Mouse (Mus musculus) cerebellum, postnatal 25 days (tissue): ENCODE results near the gene Atf7.

Source experiments
- DNase-seq, 2 experiments: peaks; one replicate each; pipeline ENCODE4 v3.0.0; 2021; ENCODE audit warnings: mixed read lengths in 2 of 2

The Atf7 gene

GRCm38 (mm10) chr15:102546677-102547427 is 78.4 kb downstream of the Atf7 start:
- peak; percentile 94 to 97 for DNase-seq

- peak; percentile 51 to 63 for DNase-seq
Measured at GRCm38 (mm10) chr15:102546246-102546645, 79.0 kb downstream of the Atf7 start.

- peak; percentile 90 to 92 for DNase-seq
Measured at GRCm38 (mm10) chr15:102544801-102545200, 80.5 kb downstream of the Atf7 start.

- peak in 1 of 2 experiments; percentile 32 for DNase-seq
Measured at GRCm38 (mm10) chr15:102533926-102534325, 91.3 kb downstream of the Atf7 start.

GRCm38 (mm10) chr15:102532106-102532900 is 93.0 kb downstream of the Atf7 start:
- DNase-seq: peak; percentile 55 to 67

- no peak for DNase-seq
Measured at GRCm38 (mm10) chr15:102531586-102531985, 93.7 kb downstream of the Atf7 start.

GRCm38 (mm10) chr15:102530566-102530965 is 94.7 kb downstream of the Atf7 start:
- DNase-seq: no peak

GRCm38 (mm10) chr15:102528396-102528795 is 96.9 kb downstream of the Atf7 start:
- DNase-seq: no peak

- peak in 1 of 2 experiments; percentile 59 for DNase-seq
Measured at GRCm38 (mm10) chr15:102527936-102528335, 97.3 kb downstream of the Atf7 start.

- no peak for DNase-seq
Measured at GRCm38 (mm10) chr15:102526111-102527002, 98.9 kb downstream of the Atf7 start.

GRCm38 (mm10) chr15:102524892-102525485 is 100.3 kb downstream of the Atf7 start, which contains the start of gene Npff:
Npff (minus strand) TSS chr15:102524942.
- DNase-seq: peak; percentile 91 to 92

GRCm38 (mm10) chr15:102521480-102521879 is 103.8 kb downstream of the Atf7 start:
- peak in 1 of 2 experiments; percentile 27 for DNase-seq

GRCm38 (mm10) chr15:102520416-102520815 is 104.8 kb downstream of the Atf7 start:
- DNase-seq: peak; percentile 60 to 67

- peak in 1 of 2 experiments; percentile 45 for DNase-seq
Measured at GRCm38 (mm10) chr15:102519211-102520141, 105.8 kb downstream of the Atf7 start.

GRCm38 (mm10) chr15:102518859-102519201 is 106.4 kb downstream of the Atf7 start:
- no peak for DNase-seq

- peak; percentile 99 for DNase-seq
Measured at GRCm38 (mm10) chr15:102517976-102518858, 107.0 kb downstream of the Atf7 start, which contains the start of gene Tarbp2. Tarbp2 (plus strand) TSS chr15:102518192.

- DNase-seq: no peak
Measured at GRCm38 (mm10) chr15:102517631-102517975, 107.7 kb downstream of the Atf7 start.

- peak; percentile 89 to 90 for DNase-seq
Measured at GRCm38 (mm10) chr15:102516728-102517404, 108.4 kb downstream of the Atf7 start, which contains the start of gene Map3k12. Map3k12 (minus strand) TSS chr15:102517064.

- peak in 1 of 2 experiments; percentile 80 for DNase-seq
Measured at GRCm38 (mm10) chr15:102516293-102516692, 109.0 kb downstream of the Atf7 start.
